Mouse (Mus musculus): Measurements from ENCODE around the gene Clhc1. TPM values are rescaled to one million over a fixed set of nuclear protein-coding genes. Genes with fewer than 3 reads are reported as not detected.

The Clhc1 gene
- total and polyA plus RNA-seq, 3 experiments = 3.9 to 6.5 (median 6.3) TPM

GRCm38 (mm10) chr11:29572656-29573055 lies 24.9 kb downstream of the Clhc1 start:
- no peaks in the 10 kb centered on the region for H3K9me3 ChIP-seq (replicated peaks; ENCODE audit: low read length)
- H3K4me1 ChIP-seq (ENCODE audit: control insufficient read depth in 1 of 2, insufficient read depth in 2 of 2) = peaks cover 0 to 4% of the 10 kb centered on the region in 2 experiments; a peak in 1 of 4 replicates
- no peaks in the 10 kb centered on the region for H3K27me3 ChIP-seq (replicated peaks)
- H3K36me3 ChIP-seq (replicated peaks in 1 of 2; ENCODE audit: control insufficient read depth in 1 of 2, insufficient read depth in 1 of 2, low read length in 1 of 2) = peaks cover 0 to 32% of the 10 kb centered on the region in 2 experiments
- H3K9ac ChIP-seq (ENCODE audit: insufficient read depth, low read depth) = no peak overlapping the region
- no peaks in the 10 kb centered on the region; the same call in 1 of the 2 replicates for H3K79me2 ChIP-seq (replicated peaks; ENCODE audit: control insufficient read depth, extremely low read depth, insufficient read depth, poor library complexity, severe bottlenecking)
- H3K4me3 ChIP-seq (replicated peaks in 1 of 3; ENCODE audit: low read depth in 2 of 3, low read length in 2 of 3, poor library complexity in 1 of 3) = no peak overlapping the region
- H3K27ac ChIP-seq (ENCODE audit: insufficient read depth, low read depth) = no peak overlapping the region
- dilution Hi-C loops (cut with MboI; ENCODE audit: extremely low pct_ligation_motif_present, extremely low pct_unique_long_range_greater_than_20kb, low sequenced_read_pairs) = no loop called here
- DNase-seq (ENCODE audit: extremely low read depth) = no peak
- in situ Hi-C loops (cut with MboI; ENCODE audit: low pct_ligation_motif_present, low pct_unique_long_range_greater_than_20kb, low sequenced_read_pairs) = loop anchor here (10.0 kb wide), 1 partner anchor 52 kb away; no protein-coding TSS in a partner anchor
- no peak overlapping the region for H3K4me2 ChIP-seq (ENCODE audit: insufficient read depth, low read depth, poor library complexity, severe bottlenecking)
- TF ChIP-seq ZC3H11A (IDR thresholded peaks at IDR 0.05; ENCODE audit: low read depth, low read length) (no peak), KAT2A (IDR thresholded peaks at IDR 0.05; ENCODE audit: insufficient replicate concordance, low read length) (no peak), HCFC1 (IDR thresholded peaks at IDR 0.05; ENCODE audit: low read depth, low read length) (no peak)

GRCm38 (mm10) chr11:29579610-29580009 lies 31.9 kb downstream of the Clhc1 start:
- dilution Hi-C loops (cut with MboI; ENCODE audit: extremely low pct_ligation_motif_present, extremely low pct_unique_long_range_greater_than_20kb, low sequenced_read_pairs) = no loop called here

GRCm38 (mm10) chr11:29595217-29595616 lies 47.5 kb downstream of the Clhc1 start:
- Histone ChIP-seq H3K27ac (ENCODE audit: insufficient read depth, low read depth) (no peak overlapping the region), H3K4me2 (ENCODE audit: insufficient read depth, low read depth, poor library complexity, severe bottlenecking) (no peak overlapping the region; the same call in 1 of the 2 replicates), H3K4me1 (ENCODE audit: control insufficient read depth in 1 of 2, insufficient read depth in 2 of 2) (no peaks in the 10 kb centered on the region), H3K27me3 (replicated peaks) (no peaks in the 10 kb centered on the region), H3K4me3 (replicated peaks in 1 of 3; ENCODE audit: low read depth in 2 of 3, low read length in 2 of 3, poor library complexity in 1 of 3) (no peak overlapping the region), H3K9ac (ENCODE audit: insufficient read depth, low read depth) (no peak overlapping the region), H3K36me3 (replicated peaks in 1 of 2; ENCODE audit: control insufficient read depth in 1 of 2, insufficient read depth in 1 of 2, low read length in 1 of 2) (no peaks in the 10 kb centered on the region), H3K79me2 (replicated peaks; ENCODE audit: control insufficient read depth, extremely low read depth, insufficient read depth, poor library complexity, severe bottlenecking) (no peaks in the 10 kb centered on the region), H3K9me3 (replicated peaks; ENCODE audit: low read length) (peaks cover 2% of the 10 kb centered on the region)
- dilution Hi-C loops (cut with MboI; ENCODE audit: extremely low pct_ligation_motif_present, extremely low pct_unique_long_range_greater_than_20kb, low sequenced_read_pairs) (no loop called here), in situ Hi-C loops (cut with MboI; ENCODE audit: low pct_ligation_motif_present, low pct_unique_long_range_greater_than_20kb, low sequenced_read_pairs) (no loop called here)
- TF ChIP-seq SMC3 (IDR thresholded peaks at IDR 0.05; ENCODE audit: low read depth, low read length) (no peak), CTCF (conservative IDR thresholded peaks at IDR 0.05 in 1 of 2, IDR thresholded peaks at IDR 0.05 in 1 of 2; ENCODE audit: low read depth in 2 of 2, low read length in 2 of 2) (no peak), KAT2A (IDR thresholded peaks at IDR 0.05; ENCODE audit: insufficient replicate concordance, low read length) (no peak), HCFC1 (IDR thresholded peaks at IDR 0.05; ENCODE audit: low read depth, low read length) (no peak), USF1 (IDR thresholded peaks at IDR 0.05; ENCODE audit: low read depth, low read length) (no peak), ELF1 (IDR thresholded peaks at IDR 0.05; ENCODE audit: low read depth, low read length) (no peak), MAFK (IDR thresholded peaks at IDR 0.05; ENCODE audit: insufficient replicate concordance, low read length) (no peak), MXI1 (IDR thresholded peaks at IDR 0.05; ENCODE audit: low read depth, low read length) (no peak), ZNF384 (IDR thresholded peaks at IDR 0.05; ENCODE audit: low read depth, low read length) (no peak), GABPA (IDR thresholded peaks at IDR 0.05; ENCODE audit: insufficient replicate concordance, low read depth, low read length) (no peak), ZMIZ1 (IDR thresholded peaks at IDR 0.05; ENCODE audit: low read depth, low read length) (no peak), RAD21 (IDR thresholded peaks at IDR 0.05; ENCODE audit: low read depth, low read length) (no peak), JUND (conservative IDR thresholded peaks at IDR 0.05; ENCODE audit: low read depth, low read length) (no peak), USF2 (conservative IDR thresholded peaks at IDR 0.05; ENCODE audit: low read depth, low read length) (no peak), CHD1 (IDR thresholded peaks at IDR 0.05; ENCODE audit: low read depth, low read length) (no peak)
- DNase-seq (ENCODE audit: extremely low read depth) = no peak

More at GRCm38 (mm10) chr11:29579610-29580009, 31.9 kb downstream of the Clhc1 start:
- DNase-seq (ENCODE audit: extremely low read depth) = peak; percentile 40
- H3K4me1 ChIP-seq (ENCODE audit: control insufficient read depth in 1 of 2, insufficient read depth in 2 of 2) = no peaks in the 10 kb centered on the region
- no peak overlapping the region for H3K27ac ChIP-seq (ENCODE audit: insufficient read depth, low read depth)
- no peak overlapping the region for H3K4me2 ChIP-seq (ENCODE audit: insufficient read depth, low read depth, poor library complexity, severe bottlenecking)
- H3K4me3 ChIP-seq (replicated peaks in 1 of 3; ENCODE audit: low read depth in 2 of 3, low read length in 2 of 3, poor library complexity in 1 of 3) = no peak overlapping the region
- H3K9me3 ChIP-seq (replicated peaks; ENCODE audit: low read length) = peaks cover 6% of the 10 kb centered on the region
- no peaks in the 10 kb centered on the region for H3K79me2 ChIP-seq (replicated peaks; ENCODE audit: control insufficient read depth, extremely low read depth, insufficient read depth, poor library complexity, severe bottlenecking)
- peaks cover 0 to 17% of the 10 kb centered on the region in 2 experiments for H3K36me3 ChIP-seq (replicated peaks in 1 of 2; ENCODE audit: control insufficient read depth in 1 of 2, insufficient read depth in 1 of 2, low read length in 1 of 2)
- no peaks in the 10 kb centered on the region for H3K27me3 ChIP-seq (replicated peaks)
- in situ Hi-C loops (cut with MboI; ENCODE audit: low pct_ligation_motif_present, low pct_unique_long_range_greater_than_20kb, low sequenced_read_pairs) = loop anchor here (10.0 kb wide), 1 partner anchor 45 kb away; no protein-coding TSS in a partner anchor
- no peak overlapping the region for H3K9ac ChIP-seq (ENCODE audit: insufficient read depth, low read depth)
- peak in 1 of 2 experiments; percentile 81; a peak in 3 of 4 replicates for TF ChIP-seq CTCF (conservative IDR thresholded peaks at IDR 0.05 in 1 of 2, IDR thresholded peaks at IDR 0.05 in 1 of 2; ENCODE audit: low read depth in 2 of 2, low read length in 2 of 2)
- peak; percentile 53; the same call in 1 of the 2 replicates for TF ChIP-seq MYC (IDR thresholded peaks at IDR 0.05; ENCODE audit: low read depth, low read length)
- TF ChIP-seq ZC3H11A (IDR thresholded peaks at IDR 0.05; ENCODE audit: low read depth, low read length) = peak; percentile 7; the same call in 1 of the 2 replicates
- peak; percentile 78 for TF ChIP-seq RAD21 (IDR thresholded peaks at IDR 0.05; ENCODE audit: low read depth, low read length)
- TF ChIP-seq EP300 (IDR thresholded peaks at IDR 0.05; ENCODE audit: low read length) = no peak
- no peak for TF ChIP-seq ZNF384 (IDR thresholded peaks at IDR 0.05; ENCODE audit: low read depth, low read length)
- TF ChIP-seq SMC3 (IDR thresholded peaks at IDR 0.05; ENCODE audit: low read depth, low read length) = peak; percentile 77
